Mouse (Mus musculus) embryonic facial prominence, embryonic 11.5 days (tissue): ENCODE measurements around the gene Otol1. TPM values are rescaled to one million over a fixed set of nuclear protein-coding genes. Genes with fewer than 3 reads are reported as not detected.

ENCODE experiments used
- ATAC-seq: fragments of 200-750 bp; cut with Nextera tagmentation; replicated peaks from 2 replicates; pipeline ENCODE4 v1.8.0; 2017; ENCODE audit warnings: low read depth; ENCODE audit not compliant: insufficient number of reproducible peaks, low FRiP score, low TSS enrichment
- DNase-seq: peaks from one replicate; pipeline ENCODE4 v3.0.0-alpha.2; 2015; ENCODE audit warnings: low spot score
- H3K27ac ChIP-seq: fragments of 300-500 bp; sonication (generic); replicated peaks from 2 replicates; pipeline ENCODE4 v1.5.1; 2014; ENCODE audit warnings: mild to moderate bottlenecking, low read depth, low read length, control low read depth
- H3K27me3 ChIP-seq: fragments of 300-500 bp; sonication (generic); 2 replicates; pipeline ENCODE4 v1.6.1; 2014; ENCODE audit warnings: mild to moderate bottlenecking, low read length, moderate library complexity, mixed read lengths; ENCODE audit not compliant: control insufficient read depth, insufficient read depth
- H3K36me3 ChIP-seq: fragments of 300-500 bp; sonication (generic); replicated peaks from 2 replicates; pipeline ENCODE4 v1.6.1; 2014; ENCODE audit warnings: low read depth, mild to moderate bottlenecking, low read length, moderate library complexity, mixed read lengths; ENCODE audit not compliant: control insufficient read depth, insufficient read depth
- H3K4me1 ChIP-seq: fragments of 300-500 bp; sonication (generic); 2 replicates; pipeline ENCODE4 v1.6.1; 2014; ENCODE audit warnings: low read length, mixed read lengths; ENCODE audit not compliant: control insufficient read depth, insufficient read depth
- H3K4me2 ChIP-seq: fragments of 300-500 bp; sonication (generic); 2 replicates; pipeline ENCODE4 v1.6.1; 2014; ENCODE audit warnings: low read depth, mild to moderate bottlenecking, control low read depth, low read length, moderate library complexity
- H3K4me3 ChIP-seq: fragments of 300-500 bp; sonication (generic); 2 replicates; pipeline ENCODE4 v1.5.1; 2014; ENCODE audit warnings: low read depth, low read length, control low read depth
- H3K9ac ChIP-seq: fragments of 300-500 bp; sonication (generic); replicated peaks from 2 replicates; pipeline ENCODE4 v1.6.1; 2014; ENCODE audit warnings: mild to moderate bottlenecking, control low read depth, low read length
- H3K9me3 ChIP-seq: fragments of 300-500 bp; sonication (generic); replicated peaks from 2 replicates; pipeline ENCODE4 v1.6.1; 2016; ENCODE audit warnings: mild to moderate bottlenecking, low read length, inconsistent platforms, mixed read lengths; ENCODE audit not compliant: control insufficient read depth
- WGBS: fragments of 180-500 bp; shearing (Covaris S2); extraction: QIAGEN DNeasy Blood & Tissue Kit; methylation state at CpG from one replicate; pipeline ENCODE4 v1.1.7; 2014; 5-methylcytosine and 5-hydroxymethylcytosine counted together
- polyA plus RNA-seq: library from polyadenylated mRNA; unstranded; fragments of >200 nt; fragmentation: Nextera tagmentation; extraction: Ambion mirVana; gene quantifications from 2 replicates; pipeline ENCODE4 v1.2.1, GENCODE M21; 2014

Otol1 gene
- polyA plus RNA-seq, 1 experiment from 2014 or later, result not detected

- Histone ChIP-seq H3K4me3 (no peak overlapping the region), H3K4me2 (no peak overlapping the region), H3K9me3 (no peaks in the 10 kb centered on the region), H3K9ac (no peak overlapping the region), H3K4me1 (no peaks in the 10 kb centered on the region), H3K27ac (no peak overlapping the region), H3K36me3 (no peaks in the 10 kb centered on the region), H3K27me3 (no peaks in the 10 kb centered on the region)
- no peak for DNase-seq
- 79% methylated on average over 8 of the region's 8 CpGs for WGBS
- ATAC-seq, result peak; percentile 47; the same call in 1 of the 2 replicates
Observed at GRCm38 (mm10) chr3:70004379-70004778, 3.0 kb upstream of the Otol1 start.

DNA sequence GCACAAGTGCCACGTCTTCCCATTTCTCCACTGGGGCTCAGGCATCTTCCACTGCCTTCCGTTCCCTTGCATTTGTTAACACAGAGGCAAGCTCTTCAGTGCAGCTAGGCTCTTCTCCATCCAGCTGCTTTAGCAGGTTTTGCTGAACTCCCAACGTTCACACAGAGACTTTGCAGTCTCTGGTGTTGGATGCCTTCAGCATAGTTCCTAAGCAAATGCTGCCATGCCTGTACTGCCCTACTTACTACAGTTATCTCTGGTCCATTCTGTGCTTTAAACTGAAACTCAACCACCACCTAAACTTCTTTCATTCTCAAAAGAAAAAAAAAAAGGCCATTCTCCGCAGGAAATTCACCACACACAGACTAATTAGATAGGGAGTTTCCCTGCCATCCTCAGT, 5.2 kb downstream of the Otol1 start:
- no peaks in the 10 kb centered on the region for H3K27me3 ChIP-seq
- H3K4me2 ChIP-seq, result no peak overlapping the region
- H3K36me3 ChIP-seq, result no peaks in the 10 kb centered on the region
- ATAC-seq (no peak), DNase-seq (no peak)
- H3K9me3 ChIP-seq, result no peaks in the 10 kb centered on the region
- WGBS, result 79% methylated on average over 4 of the region's 4 CpGs
- H3K4me1 ChIP-seq, result no peaks in the 10 kb centered on the region
- no peak overlapping the region for H3K27ac ChIP-seq
- no peak overlapping the region for H3K4me3 ChIP-seq
- no peak overlapping the region for H3K9ac ChIP-seq

DNA sequence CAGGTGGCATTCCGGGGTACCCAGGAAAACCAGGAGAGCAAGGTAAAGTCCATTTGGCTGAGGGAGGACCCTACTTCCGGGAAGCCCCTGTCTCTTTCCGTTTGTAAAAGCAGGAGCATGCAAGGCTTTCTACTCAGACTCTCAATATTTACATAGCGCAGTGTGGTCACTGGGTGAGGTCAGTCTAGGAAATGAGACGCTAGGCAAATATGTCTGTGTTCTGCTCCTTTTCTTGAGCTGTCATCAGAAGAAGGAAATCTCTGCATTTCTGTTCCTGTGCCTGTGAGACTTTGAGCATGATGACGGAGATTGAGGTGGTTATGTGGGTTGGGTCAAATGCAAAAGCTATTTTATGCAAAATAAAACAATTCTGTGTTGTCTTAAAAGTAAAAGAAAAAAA, 19.2 kb downstream of the Otol1 start:
- Histone ChIP-seq H3K4me2 (no peak overlapping the region), H3K27ac (no peak overlapping the region), H3K9me3 (no peaks in the 10 kb centered on the region), H3K9ac (no peak overlapping the region), H3K4me3 (no peak overlapping the region), H3K36me3 (no peaks in the 10 kb centered on the region), H3K4me1 (no peaks in the 10 kb centered on the region), H3K27me3 (no peaks in the 10 kb centered on the region)
- ATAC-seq, result no peak
- DNase-seq, result no peak
- 71% methylated on average over 6 of the region's 6 CpGs for WGBS

- 88% methylated on average over 3 of the region's 3 CpGs for WGBS
- Histone ChIP-seq H3K36me3 (no peaks in the 10 kb centered on the region), H3K27me3 (no peaks in the 10 kb centered on the region), H3K4me1 (no peaks in the 10 kb centered on the region), H3K4me2 (no peak overlapping the region), H3K27ac (no peak overlapping the region), H3K9me3 (no peaks in the 10 kb centered on the region), H3K9ac (no peak overlapping the region), H3K4me3 (no peak overlapping the region)
- DNase-seq (no peak), ATAC-seq (no peak)
Observed at GRCm38 (mm10) chr3:70029260-70029659, 21.8 kb downstream of the Otol1 start.

- Histone ChIP-seq H3K27ac (no peak overlapping the region), H3K27me3 (no peaks in the 10 kb centered on the region), H3K9ac (no peak overlapping the region), H3K36me3 (no peaks in the 10 kb centered on the region), H3K4me1 (no peaks in the 10 kb centered on the region), H3K9me3 (no peaks in the 10 kb centered on the region), H3K4me3 (no peak overlapping the region), H3K4me2 (no peak overlapping the region)
- peak; percentile 47 for DNase-seq
- no peak for ATAC-seq
- 47% methylated on average over 4 of the region's 4 CpGs for WGBS
Observed at GRCm38 (mm10) chr3:70035593-70035992, 28.2 kb downstream of the Otol1 start.

Other genes starting within 250 kb of the Otol1 start
- 0.86 and 1.1 TPM in 2 replicates for gene Sptssb, start 147.7 kb upstream of the Otol1 start, polyA plus RNA-seq